Mouse (Mus musculus) gastrocnemius, postnatal 10 days (tissue): ENCODE measurements around the gene Ly6g6f. TPM values are rescaled to one million over a fixed set of nuclear protein-coding genes. Genes with fewer than 3 reads are reported as not detected.

ENCODE experiments used
- total RNA-seq, 2 experiments: library from RNA; stranded (reverse); gene quantifications; 2 replicates each; pipeline ENCODE4 v1.2.3; 2021

Gene Ly6g6f
- total RNA-seq, 2 experiments from 2014 or later = 0.23 TPM; not detected in 1

Other genes with a start within 250 kb of the Ly6g6f start
- gene Stk19, start 248.7 kb downstream of the Ly6g6f start, total RNA-seq = 1 to 10 TPM; 8.9 to 9.0 TPM
- gene Dxo, start 248.6 kb downstream of the Ly6g6f start, total RNA-seq = 10 to 100 TPM; 12.3 to 15.3 TPM
- 10 to 100 TPM; 19.6 to 22.2 TPM for gene Skiv2l, start 235.4 kb downstream of the Ly6g6f start, total RNA-seq
- gene Nelfe, start 235.2 kb downstream of the Ly6g6f start, total RNA-seq = 10 to 100 TPM; 13.7 to 17.3 TPM
- 1 to 10 TPM; 1.9 to 4.1 TPM for gene Cfb, start 223.1 kb downstream of the Ly6g6f start, total RNA-seq
- 1 to 10 TPM; 4.6 to 7.3 TPM for gene Zbtb12, start 206.1 kb downstream of the Ly6g6f start, total RNA-seq
- gene Gm20547, start 203.6 kb downstream of the Ly6g6f start, total RNA-seq = not detected
- gene C2, start 187.3 kb downstream of the Ly6g6f start, total RNA-seq = 1 to 10 TPM; 4.3 to 5.6 TPM
- gene Ehmt2, start 187.1 kb downstream of the Ly6g6f start, total RNA-seq = 10 to 100 TPM; 40.9 to 53.7 TPM
- not detected for gene Slc44a4, start 171.1 kb downstream of the Ly6g6f start, total RNA-seq
- 1 to 10 TPM; 8.3 to 8.9 TPM for gene Neu1, start 154.4 kb downstream of the Ly6g6f start, total RNA-seq
- 1 to 10 TPM; 2.2 to 4.3 TPM for gene Hspa1b, start 126.4 kb downstream of the Ly6g6f start, total RNA-seq
- gene Gm20481, start 115.7 kb downstream of the Ly6g6f start, total RNA-seq = not detected
- gene Hspa1a, start 113.5 kb downstream of the Ly6g6f start, total RNA-seq = 1 to 10 TPM; 3.8 to 6.4 TPM
- 1 to 10 TPM; 6.2 to 9.9 TPM for gene Hspa1l, start 112.9 kb downstream of the Ly6g6f start, total RNA-seq
- gene Lsm2, start 103.7 kb downstream of the Ly6g6f start, total RNA-seq = 10 to 100 TPM; 24.7 to 28.2 TPM
- 10 to 100 TPM; 31.4 to 40.7 TPM for gene Vars, start 84.6 kb downstream of the Ly6g6f start, total RNA-seq
- 1 to 10 TPM; 2.0 to 2.5 TPM for gene Vwa7, start 69.0 kb downstream of the Ly6g6f start, total RNA-seq
- gene Sapcd1, start 57.6 kb downstream of the Ly6g6f start, total RNA-seq = 1 to 10 TPM; 2.8 to 3.1 TPM
- 1 to 10 TPM; 1.5 to 3.5 TPM for gene Msh5, start 38.9 kb downstream of the Ly6g6f start, total RNA-seq
- 10 to 100 TPM; 39.2 to 50.5 TPM for gene Clic1, start 35.6 kb downstream of the Ly6g6f start, total RNA-seq
- 10 to 100 TPM; 45.3 to 51.9 TPM for gene Ddah2, start 26.6 kb downstream of the Ly6g6f start, total RNA-seq
- gene Ly6g6c, start 20.2 kb downstream of the Ly6g6f start, total RNA-seq = not detected
- gene Mpig6b, start 19.4 kb downstream of the Ly6g6f start, total RNA-seq = under 1 TPM in 1 of 2 experiments, not detected in 1; 0.20 TPM
- gene Ly6g6e, start 8.7 kb downstream of the Ly6g6f start, total RNA-seq = not detected
- under 1 TPM in 1 of 2 experiments, not detected in 1; 0.97 TPM for gene Ly6g6d, start 7.5 kb downstream of the Ly6g6f start, total RNA-seq
- 10 to 100 TPM; 59.1 to 65.0 TPM for gene Abhd16a, start 3.7 kb upstream of the Ly6g6f start, total RNA-seq
- gene Ly6g5c, start 22.7 kb upstream of the Ly6g6f start, total RNA-seq = not detected
- gene Ly6g5b, start 29.8 kb upstream of the Ly6g6f start, total RNA-seq = under 1 TPM in 1 of 2 experiments, not detected in 1; 0.34 TPM
- 1 to 10 TPM; 4.9 to 6.3 TPM for gene Gpank1, start 35.8 kb upstream of the Ly6g6f start, total RNA-seq
- 100 to 1,000 TPM; 165 to 166 TPM for gene Csnk2b, start 36.4 kb upstream of the Ly6g6f start, total RNA-seq
- gene D17H6S53E, start 40.8 kb upstream of the Ly6g6f start, total RNA-seq = 10 to 100 TPM; 11.8 to 18.8 TPM
- not detected for gene Apom, start 46.4 kb upstream of the Ly6g6f start, total RNA-seq
- 100 to 1,000 TPM; 217 to 220 TPM for gene Bag6, start 49.6 kb upstream of the Ly6g6f start, total RNA-seq
- 100 to 1,000 TPM; 128 to 149 TPM for gene Prrc2a, start 79.3 kb upstream of the Ly6g6f start, total RNA-seq
- 1 to 10 TPM; 2.4 to 2.6 TPM for gene Aif1, start 90.5 kb upstream of the Ly6g6f start, total RNA-seq
- gene Lst1, start 102.8 kb upstream of the Ly6g6f start, total RNA-seq = 1 to 10 TPM; 4.6 to 5.3 TPM
- under 1 TPM; 0.68 to 0.75 TPM for gene Ltb, start 108.8 kb upstream of the Ly6g6f start, total RNA-seq
- under 1 TPM; 0.23 to 0.99 TPM for gene Tnf, start 116.4 kb upstream of the Ly6g6f start, total RNA-seq
- under 1 TPM in 1 of 2 experiments, not detected in 1; 0.16 TPM for gene Lta, start 119.7 kb upstream of the Ly6g6f start, total RNA-seq
- gene Gm16181, start 135.2 kb upstream of the Ly6g6f start, total RNA-seq = not detected
- 1 to 10 TPM; 2.1 to 3.3 TPM for gene Atp6v1g2, start 148.1 kb upstream of the Ly6g6f start, total RNA-seq
- gene Nfkbil1, start 150.2 kb upstream of the Ly6g6f start, total RNA-seq = 10 to 100 TPM in 1 of 2 experiments, 1 to 10 TPM in 1; 9.9 to 11.1 TPM
- gene Ddx39b, start 156.1 kb upstream of the Ly6g6f start, total RNA-seq = 100 to 1,000 TPM; 147 to 169 TPM
- 10 to 100 TPM; 39.3 to 47.2 TPM for gene H2-D1, start 177.1 kb upstream of the Ly6g6f start, total RNA-seq
- under 1 TPM; 0.23 to 0.70 TPM for gene H2-Q1, start 234.8 kb upstream of the Ly6g6f start, total RNA-seq